Mouse (Mus musculus) G1E (cell line): Measurements from ENCODE around the gene Chchd5.

Experiments used
- CTCF ChIP-seq: IDR thresholded peaks from 2 replicates; pipeline ENCODE4 v1.5.1; 2012; ENCODE audit warnings: low read depth, low read length, inconsistent platforms, mixed read lengths
- GATA1 ChIP-seq: IDR thresholded peaks from 2 replicates; pipeline ENCODE4 v1.6.1; 2012; ENCODE audit warnings: borderline replicate concordance, low read length, inconsistent platforms, mixed read lengths
- GATA2 ChIP-seq: IDR thresholded peaks from 2 replicates; pipeline ENCODE4 v1.6.1; 2012; ENCODE audit warnings: low read depth, low read length, inconsistent platforms, borderline replicate concordance
- POLR2AphosphoS5 ChIP-seq: IDR thresholded peaks from 2 replicates; pipeline ENCODE4 v1.6.1; 2012; ENCODE audit warnings: low read depth, low read length, inconsistent platforms; ENCODE audit not compliant: insufficient replicate concordance
- TAL1 ChIP-seq: conservative IDR thresholded peaks from 2 replicates; pipeline ENCODE4 v1.6.1; 2012; ENCODE audit warnings: low read depth, low read length, inconsistent platforms, mixed read lengths

DNA sequence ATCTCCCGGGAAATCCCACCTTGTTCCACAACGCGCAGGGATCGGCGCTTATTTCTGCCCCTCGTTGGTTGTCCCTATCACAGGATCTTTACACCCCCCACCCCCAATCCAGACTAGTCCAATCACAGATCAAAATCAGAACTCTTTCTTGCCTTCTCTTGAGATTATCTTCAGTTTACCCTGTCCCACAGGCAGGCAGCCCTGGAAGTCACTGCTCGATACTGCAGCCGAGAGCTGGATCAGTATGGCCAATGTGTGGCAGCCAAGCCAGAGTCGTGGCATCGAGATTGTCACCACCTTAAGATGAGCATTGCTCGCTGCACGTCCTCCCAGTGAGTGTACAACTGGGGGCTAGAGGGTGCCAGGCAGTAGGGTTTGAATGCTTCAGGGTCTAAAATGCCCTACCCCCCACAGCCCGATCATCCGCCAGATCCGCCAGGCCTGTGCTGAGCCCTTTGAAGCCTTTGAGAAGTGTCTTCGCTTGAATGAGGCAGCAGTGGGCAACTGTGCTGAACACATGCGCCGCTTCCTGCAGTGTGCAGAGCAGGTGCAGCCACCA is 566 bp downstream of the Chchd5 start:
- no peak for TF ChIP-seq GATA1
- no peak for TF ChIP-seq CTCF
- no peak for TF ChIP-seq POLR2AphosphoS5
- TF ChIP-seq TAL1: no peak
- TF ChIP-seq GATA2: no peak
